Mouse (Mus musculus) heart, embryonic 16.5 days (tissue): Measurements from ENCODE around the gene Tbx20. TPM values are rescaled to one million over a fixed set of nuclear protein-coding genes. Genes with fewer than 3 reads are reported as not detected.

Source experiments
- ATAC-seq: fragments of 200-750 bp; cut with Nextera tagmentation; replicated peaks from 2 replicates; pipeline ENCODE4 v1.8.0; 2017; ENCODE audit warnings: moderate number of reproducible peaks; ENCODE audit not compliant: insufficient read depth, low FRiP score; ENCODE audit errors: extremely low read depth
- H3K27ac ChIP-seq: fragments of 300-500 bp; sonication (generic); 2 replicates; pipeline ENCODE4 v1.5.1; 2014; ENCODE audit warnings: mild to moderate bottlenecking, low read length, control low read depth, moderate library complexity
- H3K27me3 ChIP-seq: fragments of 300-500 bp; sonication (generic); 2 replicates; pipeline ENCODE4 v1.6.1; 2014; ENCODE audit warnings: low read length, mixed read lengths; ENCODE audit not compliant: control insufficient read depth, insufficient read depth
- H3K36me3 ChIP-seq: fragments of 300-500 bp; sonication (generic); 2 replicates; pipeline ENCODE4 v1.6.1; 2014; ENCODE audit not compliant: control insufficient read depth, insufficient read depth
- H3K4me1 ChIP-seq: fragments of 300-500 bp; sonication (generic); 2 replicates; pipeline ENCODE4 v1.6.1; 2014; ENCODE audit warnings: low read length, mixed read lengths; ENCODE audit not compliant: control insufficient read depth, insufficient read depth
- H3K4me2 ChIP-seq: fragments of 300-500 bp; sonication (generic); 2 replicates; pipeline ENCODE4 v1.6.1; 2014; ENCODE audit warnings: low read depth, mild to moderate bottlenecking, control low read depth, low read length
- H3K4me3 ChIP-seq: fragments of 300-500 bp; sonication (generic); 2 replicates; pipeline ENCODE4 v1.5.1; 2014; ENCODE audit warnings: mild to moderate bottlenecking, control low read depth, low read length
- H3K9ac ChIP-seq: fragments of 300-500 bp; sonication (generic); 2 replicates; pipeline ENCODE4 v1.6.1; 2014; ENCODE audit warnings: low read length, control low read depth
- H3K9me3 ChIP-seq: fragments of 300-500 bp; sonication (generic); replicated peaks from 2 replicates; pipeline ENCODE4 v1.6.1; 2016; ENCODE audit warnings: low read length; ENCODE audit not compliant: control insufficient read depth
- WGBS: fragments of 180-500 bp; shearing (Covaris S2); extraction: QIAGEN DNeasy Blood & Tissue Kit; methylation state at CpG from one replicate; pipeline ENCODE4 v1.1.7; 2014; 5-methylcytosine and 5-hydroxymethylcytosine counted together
- polyA plus RNA-seq: library from polyadenylated mRNA; unstranded; fragments of >200 nt; fragmentation: Nextera tagmentation; extraction: Ambion mirVana; gene quantifications from 2 replicates; pipeline ENCODE4 v1.2.1, GENCODE M21; 2015

The Tbx20 gene
- polyA plus RNA-seq, 1 experiment from 2014 or later: 67.6 TPM

DNA sequence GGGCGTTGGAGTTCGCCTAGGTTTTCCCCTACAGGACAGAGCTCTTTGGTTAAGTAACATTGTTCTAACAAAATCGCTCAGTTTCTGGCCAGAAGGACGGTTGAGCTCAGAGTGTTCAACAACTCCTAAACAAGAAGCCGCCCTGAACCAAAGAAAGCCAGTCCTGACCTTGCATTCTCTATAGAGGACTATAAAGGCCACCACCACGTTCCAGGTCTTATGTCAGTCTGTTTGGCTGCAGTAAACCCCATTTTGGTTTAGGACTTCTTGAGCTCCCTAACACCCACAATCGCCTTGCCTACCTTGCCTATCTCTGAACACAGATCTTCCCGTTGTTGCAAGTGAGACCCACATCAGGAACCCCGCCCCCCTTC, 77.7 kb downstream of the Tbx20 start:
- Histone ChIP-seq H3K4me1 (peaks cover 3% of the 10 kb centered on the region; the same call in 1 of the 2 replicates), H3K9ac (no peak overlapping the region), H3K27me3 (no peaks in the 10 kb centered on the region; the same call in 1 of the 2 replicates), H3K4me2 (peak overlapping the region; percentile 90), H3K27ac (no peak overlapping the region), H3K36me3 (no peaks in the 10 kb centered on the region), H3K4me3 (peak overlapping the region; percentile 54), H3K9me3 (0 out of 2 replicates have a peak, but pooled peaks cover 2% of the 10 kb centered on the region)
- ATAC-seq: no peak
- 14% methylated on average over 9 of the region's 9 CpGs for WGBS

DNA sequence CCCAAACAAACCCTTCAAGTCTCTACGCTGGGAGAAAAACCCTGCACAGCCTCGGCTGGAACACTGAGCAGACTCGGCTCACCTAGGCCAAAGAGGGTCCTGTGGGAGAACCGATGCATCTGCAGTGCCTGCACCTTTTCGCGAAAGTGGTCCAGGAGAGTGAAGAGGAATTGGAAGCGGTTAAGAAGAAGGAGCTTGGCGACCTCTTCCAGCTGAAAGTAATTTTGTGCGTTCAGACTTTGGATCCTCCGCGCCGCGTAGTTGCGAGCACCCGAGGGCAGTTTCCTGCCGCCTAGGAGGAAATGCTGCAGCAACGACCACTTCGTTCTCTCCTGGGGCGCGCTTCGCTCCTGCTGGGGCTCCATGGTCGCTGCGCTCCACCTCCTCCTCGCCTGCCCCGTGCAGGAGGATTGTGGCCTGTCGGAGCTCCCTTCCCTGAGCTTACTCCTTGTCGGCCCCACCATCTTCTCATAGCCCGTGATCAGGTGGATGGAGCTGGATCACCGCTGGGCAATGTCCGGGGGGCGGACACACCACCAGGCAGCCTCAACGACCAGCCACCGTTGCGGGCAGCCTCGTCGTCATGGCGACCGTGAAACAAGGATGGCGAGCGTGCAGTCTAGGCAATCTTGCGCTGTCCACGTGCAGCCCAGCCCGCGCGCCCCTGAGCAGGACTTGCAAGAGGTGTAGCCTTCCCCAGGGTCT, 78.3 kb downstream of the Tbx20 start, which contains the start of gene Dpy19l2:
Gene Dpy19l2, minus strand, starts transcription at position 594 of the 705 bp plus-strand sequence.
- no peaks in the 10 kb centered on the region for H3K36me3 ChIP-seq
- H3K4me2 ChIP-seq: peak within 1 kb of the TSS; percentile 90
- peak within 1 kb of the TSS; percentile 54 for H3K4me3 ChIP-seq
- peak; percentile 49; the same call in 1 of the 2 replicates for ATAC-seq
- 2% methylated on average over 45 of the region's 45 CpGs for WGBS
- 0 out of 2 replicates have a peak, but pooled peaks cover 2% of the 10 kb centered on the region for H3K9me3 ChIP-seq
- H3K27me3 ChIP-seq: no peaks in the 10 kb centered on the region; the same call in 1 of the 2 replicates
- peaks cover 3% of the 10 kb centered on the region; the same call in 1 of the 2 replicates for H3K4me1 ChIP-seq
- no peak within 1 kb of the TSS for H3K27ac ChIP-seq
- peak within 1 kb of the TSS; percentile 41; the same call in 1 of the 2 replicates for H3K9ac ChIP-seq

Other genes starting within 250 kb of the Tbx20 start
- gene Cypt4, start 149.1 kb downstream of the Tbx20 start, polyA plus RNA-seq: not detected in 2 replicates
- gene Dpy19l2, start 78.0 kb downstream of the Tbx20 start, polyA plus RNA-seq: 0.04 and 0.16 TPM in 2 replicates